Mouse (Mus musculus): ENCODE results near the gene Tmem200a.

GRCm38 (mm10) chr10:26114409-26114808 is 35.6 kb upstream of the Tmem200a start:
- no peak for TF ChIP-seq CTCF (IDR thresholded peaks at IDR 0.05; ENCODE audit: low read depth)
- TF ChIP-seq EP300 (IDR thresholded peaks at IDR 0.05; ENCODE audit: low read depth): no peak
